Mouse (Mus musculus) limb, embryonic 13.5 days (tissue): ENCODE data around the gene Mlh1. TPM values are rescaled to one million over a fixed set of nuclear protein-coding genes. Genes with fewer than 3 reads are reported as not detected.

Experiments used
- ATAC-seq: fragments of 200-750 bp; cut with Nextera tagmentation; 2 replicates; pipeline ENCODE4 v1.8.0; 2017; ENCODE audit warnings: low read depth, moderate number of reproducible peaks, moderate TSS enrichment; ENCODE audit not compliant: low FRiP score
- H3K27ac ChIP-seq: fragments of 300-500 bp; sonication (generic); 2 replicates; pipeline ENCODE4 v1.5.1; 2015; ENCODE audit warnings: inconsistent platforms, mild to moderate bottlenecking, moderate library complexity
- H3K27me3 ChIP-seq: fragments of 300-500 bp; sonication (generic); 2 replicates; pipeline ENCODE4 v1.6.1; 2015; ENCODE audit warnings: mild to moderate bottlenecking, inconsistent platforms
- H3K36me3 ChIP-seq: fragments of 300-500 bp; sonication (generic); 2 replicates; pipeline ENCODE4 v1.6.1; 2015; ENCODE audit warnings: inconsistent platforms, mild to moderate bottlenecking, moderate library complexity
- H3K4me1 ChIP-seq: fragments of 300-500 bp; sonication (generic); 2 replicates; pipeline ENCODE4 v1.6.1; 2015; ENCODE audit warnings: inconsistent platforms
- H3K4me2 ChIP-seq: fragments of 300-500 bp; sonication (generic); replicated peaks from 2 replicates; pipeline ENCODE4 v1.6.1; 2015; ENCODE audit warnings: inconsistent platforms, mild to moderate bottlenecking, moderate library complexity
- H3K4me3 ChIP-seq: fragments of 300-500 bp; sonication (generic); 2 replicates; pipeline ENCODE4 v1.5.1; 2015; ENCODE audit warnings: moderate library complexity, mild to moderate bottlenecking, inconsistent platforms
- H3K9ac ChIP-seq: fragments of 300-500 bp; sonication (generic); 2 replicates; pipeline ENCODE4 v1.6.1; 2015; ENCODE audit warnings: mild to moderate bottlenecking, inconsistent platforms
- H3K9me3 ChIP-seq: fragments of 300-500 bp; sonication (generic); 2 replicates; pipeline ENCODE4 v1.6.1; 2016; ENCODE audit warnings: inconsistent platforms
- WGBS: fragments of 180-500 bp; shearing (Covaris S2); methylation state at CpG from one replicate; pipeline ENCODE4 v1.1.7; 2015; 5-methylcytosine and 5-hydroxymethylcytosine counted together
- polyA plus RNA-seq: library from polyadenylated mRNA; unstranded; fragments of >200 nt; fragmentation: Nextera tagmentation; extraction: Ambion mirVana; gene quantifications from 2 replicates; pipeline ENCODE4 v1.2.1, GENCODE M21; 2015

Mlh1 gene
- polyA plus RNA-seq, 1 experiment from 2014 or later: 40.0 TPM

GRCm38 (mm10) chr9:111298606-111299005 is 27.0 kb upstream of the Mlh1 start:
- H3K36me3 ChIP-seq: no peaks in the 10 kb centered on the region
- WGBS: 86% methylated on average over 2 of the region's 2 CpGs

GRCm38 (mm10) chr9:111296433-111296832 is 24.8 kb upstream of the Mlh1 start:
- 71% methylated on average over 7 of the region's 7 CpGs for WGBS
- Histone ChIP-seq H3K9me3 (no peaks in the 10 kb centered on the region), H3K4me2 (no peak overlapping the region), H3K4me3 (no peak overlapping the region), H3K4me1 (no peaks in the 10 kb centered on the region), H3K27ac (no peak overlapping the region), H3K27me3 (no peaks in the 10 kb centered on the region), H3K36me3 (no peaks in the 10 kb centered on the region), H3K9ac (no peak overlapping the region)
- no peak for ATAC-seq

More at GRCm38 (mm10) chr9:111298606-111299005, 27.0 kb upstream of the Mlh1 start:
- H3K27ac ChIP-seq: no peak overlapping the region
- no peaks in the 10 kb centered on the region for H3K4me1 ChIP-seq
- no peaks in the 10 kb centered on the region for H3K27me3 ChIP-seq
- H3K4me2 ChIP-seq: no peak overlapping the region
- no peaks in the 10 kb centered on the region for H3K9me3 ChIP-seq
- H3K4me3 ChIP-seq: no peak overlapping the region
- no peak for ATAC-seq
- no peak overlapping the region for H3K9ac ChIP-seq

- no peaks in the 10 kb centered on the region for H3K9me3 ChIP-seq
- 78% methylated on average over 2 of the region's 2 CpGs for WGBS
- no peaks in the 10 kb centered on the region for H3K4me1 ChIP-seq
- H3K4me2 ChIP-seq: no peak overlapping the region
- H3K4me3 ChIP-seq: no peak overlapping the region
- ATAC-seq: no peak
- no peaks in the 10 kb centered on the region for H3K27me3 ChIP-seq
- H3K27ac ChIP-seq: no peak overlapping the region
- H3K36me3 ChIP-seq: no peaks in the 10 kb centered on the region
- H3K9ac ChIP-seq: no peak overlapping the region
Measured at GRCm38 (mm10) chr9:111295323-111295722, 23.7 kb upstream of the Mlh1 start.

- no peaks in the 10 kb centered on the region for H3K36me3 ChIP-seq
- WGBS: 90% methylated on average over 6 of the region's 6 CpGs
- no peak for ATAC-seq
Measured at GRCm38 (mm10) chr9:111294911-111295310, 23.3 kb upstream of the Mlh1 start.

GRCm38 (mm10) chr9:111293234-111293633 is 21.6 kb upstream of the Mlh1 start:
- Histone ChIP-seq H3K27me3 (no peaks in the 10 kb centered on the region), H3K4me1 (no peaks in the 10 kb centered on the region), H3K9ac (no peak overlapping the region), H3K36me3 (no peaks in the 10 kb centered on the region), H3K4me3 (no peak overlapping the region), H3K27ac (no peak overlapping the region), H3K9me3 (no peaks in the 10 kb centered on the region), H3K4me2 (no peak overlapping the region)
- WGBS: 84% methylated on average over 4 of the region's 4 CpGs
- no peak for ATAC-seq

More at GRCm38 (mm10) chr9:111294911-111295310, 23.3 kb upstream of the Mlh1 start:
- Histone ChIP-seq H3K27ac (no peak overlapping the region), H3K4me2 (no peak overlapping the region), H3K4me3 (no peak overlapping the region), H3K9me3 (no peaks in the 10 kb centered on the region), H3K4me1 (no peaks in the 10 kb centered on the region), H3K27me3 (no peaks in the 10 kb centered on the region), H3K9ac (no peak overlapping the region)

GRCm38 (mm10) chr9:111290539-111291100 is 19.0 kb upstream of the Mlh1 start:
- no peaks in the 10 kb centered on the region for H3K36me3 ChIP-seq
- 0 out of 2 replicates have a peak, but pooled peaks cover 2% of the 10 kb centered on the region for H3K4me1 ChIP-seq
- no peak overlapping the region for H3K4me3 ChIP-seq
- H3K9me3 ChIP-seq: no peaks in the 10 kb centered on the region
- no peak overlapping the region for H3K27ac ChIP-seq
- H3K27me3 ChIP-seq: no peaks in the 10 kb centered on the region
- H3K9ac ChIP-seq: no peak overlapping the region
- no peak overlapping the region for H3K4me2 ChIP-seq
- WGBS: 74% methylated on average over 11 of the region's 11 CpGs
- no peak for ATAC-seq

- Histone ChIP-seq H3K27me3 (no peaks in the 10 kb centered on the region), H3K36me3 (no peaks in the 10 kb centered on the region), H3K4me1 (0 out of 2 replicates have a peak, but pooled peaks cover 4% of the 10 kb centered on the region), H3K27ac (no peak overlapping the region), H3K4me3 (peak overlapping the region; percentile 18), H3K9me3 (no peaks in the 10 kb centered on the region), H3K4me2 (peak overlapping the region; percentile 52), H3K9ac (no peak overlapping the region)
- ATAC-seq: peak; percentile 76
- WGBS: 15% methylated on average over 21 of the region's 21 CpGs
Measured at GRCm38 (mm10) chr9:111289832-111290339, 18.3 kb upstream of the Mlh1 start.

GRCm38 (mm10) chr9:111289294-111289831 is 17.8 kb upstream of the Mlh1 start:
- Histone ChIP-seq H3K36me3 (no peaks in the 10 kb centered on the region), H3K4me1 (0 out of 2 replicates have a peak, but pooled peaks cover 4% of the 10 kb centered on the region), H3K27me3 (no peaks in the 10 kb centered on the region), H3K9ac (no peak overlapping the region), H3K4me3 (peak overlapping the region; percentile 18), H3K9me3 (no peaks in the 10 kb centered on the region), H3K4me2 (peak overlapping the region; percentile 52), H3K27ac (no peak overlapping the region)
- WGBS: 47% methylated on average over 9 of the region's 9 CpGs
- peak; percentile 33 for ATAC-seq

GRCm38 (mm10) chr9:111287956-111288355 is 16.4 kb upstream of the Mlh1 start:
- no peaks in the 10 kb centered on the region for H3K36me3 ChIP-seq
- H3K4me2 ChIP-seq: no peak overlapping the region
- H3K27ac ChIP-seq: no peak overlapping the region
- 0 out of 2 replicates have a peak, but pooled peaks cover 4% of the 10 kb centered on the region for H3K4me1 ChIP-seq
- no peaks in the 10 kb centered on the region for H3K9me3 ChIP-seq
- no peaks in the 10 kb centered on the region for H3K27me3 ChIP-seq
- H3K9ac ChIP-seq: no peak overlapping the region
- no peak overlapping the region for H3K4me3 ChIP-seq
- ATAC-seq: no peak
- 97% methylated on average over 4 of the region's 4 CpGs for WGBS

- no peak overlapping the region for H3K4me2 ChIP-seq
- no peak overlapping the region for H3K27ac ChIP-seq
- H3K9ac ChIP-seq: no peak overlapping the region
- H3K9me3 ChIP-seq: no peaks in the 10 kb centered on the region
- WGBS: 69% methylated on average over 2 of the region's 2 CpGs
- ATAC-seq: no peak
- no peak overlapping the region for H3K4me3 ChIP-seq
- H3K27me3 ChIP-seq: no peaks in the 10 kb centered on the region
- H3K36me3 ChIP-seq: no peaks in the 10 kb centered on the region
- H3K4me1 ChIP-seq: 0 out of 2 replicates have a peak, but pooled peaks cover 4% of the 10 kb centered on the region
Measured at GRCm38 (mm10) chr9:111286468-111286867, 14.9 kb upstream of the Mlh1 start.

- Histone ChIP-seq H3K9ac (no peak overlapping the region), H3K9me3 (no peaks in the 10 kb centered on the region), H3K27ac (no peak overlapping the region; the same call in 1 of the 2 replicates), H3K4me3 (no peak overlapping the region), H3K4me2 (no peak overlapping the region), H3K36me3 (no peaks in the 10 kb centered on the region), H3K27me3 (no peaks in the 10 kb centered on the region), H3K4me1 (0 out of 2 replicates have a peak, but pooled peaks cover 4% of the 10 kb centered on the region)
- no peak for ATAC-seq
- WGBS: 28% methylated on average over 5 of the region's 5 CpGs
Measured at GRCm38 (mm10) chr9:111285676-111286075, 14.1 kb upstream of the Mlh1 start.

GRCm38 (mm10) chr9:111285061-111285460 is 13.5 kb upstream of the Mlh1 start:
- H3K9ac ChIP-seq: no peak overlapping the region
- 0 out of 2 replicates have a peak, but pooled peaks cover 4% of the 10 kb centered on the region for H3K4me1 ChIP-seq
- no peaks in the 10 kb centered on the region for H3K36me3 ChIP-seq
- no peak overlapping the region for H3K27ac ChIP-seq
- 59% methylated on average over 3 of the region's 3 CpGs for WGBS
- H3K4me2 ChIP-seq: no peak overlapping the region
- no peak overlapping the region for H3K4me3 ChIP-seq
- ATAC-seq: no peak
- no peaks in the 10 kb centered on the region for H3K9me3 ChIP-seq
- no peaks in the 10 kb centered on the region for H3K27me3 ChIP-seq
